Mouse (Mus musculus) midbrain, embryonic 12.5 days (tissue): ENCODE measurements around the gene Tgfbi. TPM values are rescaled to one million over a fixed set of nuclear protein-coding genes. Genes with fewer than 3 reads are reported as not detected.

Experiments used
- ATAC-seq: fragments of 200-750 bp; cut with Nextera tagmentation; 2 replicates; pipeline ENCODE4 v1.8.0; 2017; ENCODE audit warnings: low read depth, moderate TSS enrichment, moderate library complexity; ENCODE audit not compliant: low FRiP score
- H3K27ac ChIP-seq: fragments of 300-500 bp; sonication (generic); replicated peaks from 2 replicates; pipeline ENCODE4 v1.5.1; 2016; ENCODE audit warnings: mild to moderate bottlenecking
- H3K27me3 ChIP-seq: fragments of 300-500 bp; sonication (generic); 2 replicates; pipeline ENCODE4 v1.6.1; 2016; ENCODE audit warnings: mild to moderate bottlenecking
- H3K36me3 ChIP-seq: fragments of 300-500 bp; sonication (generic); 2 replicates; pipeline ENCODE4 v1.6.1; 2016
- H3K4me1 ChIP-seq: fragments of 300-500 bp; sonication (generic); 2 replicates; pipeline ENCODE4 v1.6.1; 2016
- H3K4me2 ChIP-seq: fragments of 300-500 bp; sonication (generic); replicated peaks from 2 replicates; pipeline ENCODE4 v1.6.1; 2016; ENCODE audit warnings: mild to moderate bottlenecking, moderate library complexity
- H3K4me3 ChIP-seq: fragments of 300-500 bp; sonication (generic); 2 replicates; pipeline ENCODE4 v1.5.1; 2016; ENCODE audit warnings: mild to moderate bottlenecking
- H3K9ac ChIP-seq: fragments of 300-500 bp; sonication (generic); replicated peaks from 2 replicates; pipeline ENCODE4 v1.6.1; 2016; ENCODE audit warnings: mild to moderate bottlenecking, moderate library complexity
- H3K9me3 ChIP-seq: fragments of 300-500 bp; sonication (generic); 2 replicates; pipeline ENCODE4 v1.6.1; 2016; ENCODE audit warnings: mild to moderate bottlenecking
- WGBS: fragments of 180-500 bp; shearing (Covaris S2); methylation state at CpG from one replicate; pipeline ENCODE4 v1.1.7; 2016; 5-methylcytosine and 5-hydroxymethylcytosine counted together
- polyA plus RNA-seq: library from polyadenylated mRNA; unstranded; fragments of >200 nt; fragmentation: Nextera tagmentation; extraction: Ambion mirVana; gene quantifications from 2 replicates; pipeline ENCODE4 v1.2.1, GENCODE M21; 2016

Gene Tgfbi
- polyA plus RNA-seq, 1 experiment from 2014 or later = 27.3 TPM

DNA sequence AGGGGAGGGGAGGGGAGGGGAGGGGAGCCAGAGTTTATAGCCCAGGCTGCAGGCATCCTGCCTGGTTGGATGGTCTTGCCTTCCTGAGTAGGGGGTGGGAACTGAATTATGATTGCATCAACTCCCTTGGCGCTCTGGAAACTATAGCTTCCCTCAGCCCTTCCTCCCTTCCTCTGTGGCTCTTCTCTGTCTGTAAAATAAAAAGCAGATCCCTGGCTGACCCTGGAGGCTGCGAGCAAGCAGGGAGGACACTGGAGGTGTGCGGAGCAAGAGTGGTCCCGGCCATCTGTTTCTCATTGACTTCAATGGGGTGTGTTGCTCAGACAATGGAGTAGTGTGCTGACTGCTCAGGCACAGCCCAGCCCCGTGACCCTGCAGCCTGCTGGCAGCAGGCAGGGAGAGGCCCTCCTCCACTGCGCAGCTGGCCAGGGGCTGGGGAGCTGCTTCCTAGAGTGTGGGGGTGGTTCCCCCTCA is 27.3 kb upstream of the Tgfbi start:
- Histone ChIP-seq H3K4me1 (peaks cover 34% of the 10 kb centered on the region), H3K27ac (peak overlapping the region; percentile 92), H3K4me2 (peak overlapping the region; percentile 44), H3K9me3 (no peaks in the 10 kb centered on the region), H3K4me3 (peak overlapping the region; percentile 4; the same call in 1 of the 2 replicates), H3K27me3 (peaks cover 7% of the 10 kb centered on the region; the same call in 1 of the 2 replicates), H3K9ac (peak overlapping the region; percentile 20; the same call in 1 of the 2 replicates), H3K36me3 (no peaks in the 10 kb centered on the region)
- peak; percentile 98 for ATAC-seq
- 1% methylated on average over 6 of the region's 6 CpGs for WGBS

DNA sequence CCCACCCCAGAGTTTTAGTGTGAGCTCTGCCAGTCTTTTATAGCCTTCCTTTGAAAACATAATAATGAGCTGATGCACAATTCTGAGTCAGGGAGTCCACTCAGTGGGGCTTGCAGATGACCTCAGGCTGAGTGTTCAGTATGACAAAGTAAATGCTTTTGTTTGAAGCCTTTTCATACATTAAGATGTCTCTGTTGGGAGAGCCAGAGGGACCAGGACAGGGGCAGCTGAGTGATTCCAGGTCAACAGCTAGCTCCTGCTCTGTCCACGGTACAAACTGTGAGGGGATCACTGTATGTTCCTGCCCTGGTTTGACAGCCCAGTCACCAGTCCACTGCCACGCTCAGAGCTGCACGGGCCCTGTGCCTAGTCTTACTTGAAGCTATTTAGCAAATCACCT is 26.6 kb upstream of the Tgfbi start:
- peaks cover 7% of the 10 kb centered on the region; the same call in 1 of the 2 replicates for H3K27me3 ChIP-seq
- 17% methylated on average over 3 of the region's 3 CpGs for WGBS
- no peak overlapping the region for H3K9ac ChIP-seq
- H3K4me2 ChIP-seq = peak overlapping the region; percentile 44
- H3K4me3 ChIP-seq = no peak overlapping the region
- no peak; the same call in 1 of the 2 replicates for ATAC-seq
- H3K27ac ChIP-seq = peak overlapping the region; percentile 92
- H3K36me3 ChIP-seq = no peaks in the 10 kb centered on the region
- H3K4me1 ChIP-seq = peaks cover 34% of the 10 kb centered on the region
- H3K9me3 ChIP-seq = no peaks in the 10 kb centered on the region

DNA sequence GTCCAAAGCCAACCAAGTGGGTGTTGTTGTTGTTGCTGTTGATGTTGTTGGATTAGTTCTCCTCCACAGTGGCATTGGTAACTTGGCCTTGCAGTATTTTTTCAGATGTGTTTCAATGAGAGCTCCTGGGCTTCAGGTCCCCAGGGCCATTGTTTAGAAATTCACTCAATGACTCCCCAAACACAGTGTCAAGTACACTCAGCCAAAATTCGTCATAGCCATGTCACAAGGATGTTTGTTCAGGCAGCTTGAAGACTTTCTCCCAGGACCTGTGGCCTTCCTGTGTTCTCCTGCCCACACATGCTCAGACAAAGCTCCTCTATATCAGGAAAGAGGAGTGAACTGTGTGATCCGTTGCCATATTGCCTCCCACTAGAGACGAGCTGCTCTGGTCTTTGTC is 23.3 kb upstream of the Tgfbi start:
- WGBS = 88% methylated on average over 3 of the region's 3 CpGs
- Histone ChIP-seq H3K36me3 (no peaks in the 10 kb centered on the region), H3K9me3 (no peaks in the 10 kb centered on the region), H3K27ac (no peak overlapping the region), H3K4me2 (no peak overlapping the region), H3K9ac (no peak overlapping the region), H3K4me3 (no peak overlapping the region), H3K4me1 (peaks cover 35% of the 10 kb centered on the region), H3K27me3 (peaks cover 15% of the 10 kb centered on the region)
- ATAC-seq = no peak

DNA sequence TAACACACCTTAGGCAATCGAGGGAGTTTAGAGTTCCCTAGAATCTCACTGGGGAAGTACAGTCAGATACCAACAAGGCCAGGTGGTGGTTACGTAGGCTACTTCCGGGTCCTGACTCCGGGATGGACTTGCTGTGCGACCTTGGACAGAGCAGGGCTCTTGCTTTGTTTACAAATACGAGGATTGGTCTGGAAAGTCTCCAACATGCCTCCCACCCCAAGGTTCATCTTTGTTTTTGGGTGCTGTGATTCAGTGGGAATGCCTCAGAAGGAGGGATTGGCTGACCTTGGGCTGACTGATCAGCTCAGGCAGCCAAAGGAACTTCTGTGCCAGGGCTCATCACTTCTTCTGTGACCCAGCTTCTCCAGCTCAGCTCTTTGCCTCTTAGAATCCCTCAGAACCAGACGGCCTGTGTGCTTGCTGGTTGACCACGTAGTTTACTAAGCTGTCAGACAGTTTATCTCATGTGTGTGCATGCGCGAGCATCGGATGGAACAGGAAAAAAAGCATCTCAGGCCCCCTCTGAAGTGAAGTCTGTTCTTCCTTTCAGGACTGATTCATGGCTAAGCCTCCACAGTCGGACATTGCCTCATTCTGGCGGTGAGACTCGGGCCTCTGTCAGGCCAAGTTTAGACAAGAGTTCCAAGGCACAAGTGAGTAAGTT is 20.7 kb upstream of the Tgfbi start:
- Histone ChIP-seq H3K9me3 (no peaks in the 10 kb centered on the region), H3K4me3 (no peak overlapping the region), H3K27ac (no peak overlapping the region), H3K4me1 (peaks cover 11% of the 10 kb centered on the region; the same call in 1 of the 2 replicates), H3K4me2 (no peak overlapping the region), H3K9ac (no peak overlapping the region), H3K27me3 (peaks cover 27% of the 10 kb centered on the region), H3K36me3 (no peaks in the 10 kb centered on the region)
- 86% methylated on average over 14 of the region's 14 CpGs for WGBS
- ATAC-seq = no peak

DNA sequence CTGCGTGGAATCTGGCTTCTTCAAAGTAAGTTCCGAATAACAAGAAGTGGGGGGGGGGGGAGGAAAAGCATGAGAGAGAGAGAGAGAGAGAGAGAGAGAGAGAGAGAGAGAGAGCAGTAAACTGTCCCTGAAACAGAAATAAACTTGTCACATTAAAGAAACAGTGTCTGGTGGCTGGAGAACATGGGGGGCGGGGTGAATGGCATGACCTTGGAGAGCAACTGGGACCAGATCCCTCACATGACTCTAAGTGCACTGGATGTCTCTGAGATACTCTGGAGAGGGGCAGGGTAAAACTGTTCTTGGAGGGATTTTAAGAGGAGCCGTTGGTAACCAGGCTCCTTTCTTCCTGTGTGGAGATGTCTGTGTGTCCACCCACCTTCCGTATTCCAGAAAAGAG is 19.1 kb upstream of the Tgfbi start:
- Histone ChIP-seq H3K4me2 (no peak overlapping the region), H3K27me3 (peaks cover 20% of the 10 kb centered on the region), H3K9me3 (no peaks in the 10 kb centered on the region), H3K4me3 (no peak overlapping the region), H3K36me3 (no peaks in the 10 kb centered on the region), H3K27ac (no peak overlapping the region), H3K9ac (no peak overlapping the region), H3K4me1 (peaks cover 8% of the 10 kb centered on the region; the same call in 1 of the 2 replicates)
- no peak for ATAC-seq
- 85% methylated on average over 5 of the region's 5 CpGs for WGBS

DNA sequence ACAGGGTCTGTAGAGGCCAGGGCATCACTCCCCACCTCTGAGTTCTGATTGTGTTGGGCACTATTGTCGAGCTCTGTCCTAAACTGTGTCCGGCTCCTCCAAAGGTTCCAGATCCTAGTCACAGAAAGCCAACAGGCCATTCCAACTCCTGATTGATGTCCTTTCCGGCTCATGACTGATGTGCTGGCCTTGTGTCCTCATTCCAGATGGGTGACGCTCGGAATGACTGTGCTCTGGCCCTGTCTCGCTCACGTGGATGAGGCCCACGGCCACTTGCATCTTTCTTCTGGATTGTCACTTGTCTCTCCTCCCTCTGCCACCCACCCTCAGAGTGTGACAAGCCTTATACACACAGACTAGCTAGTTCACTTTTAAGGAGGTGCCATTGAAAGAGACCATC is 18.1 kb upstream of the Tgfbi start:
- H3K4me3 ChIP-seq = no peak overlapping the region
- H3K4me1 ChIP-seq = peaks cover 8% of the 10 kb centered on the region; the same call in 1 of the 2 replicates
- no peak overlapping the region for H3K9ac ChIP-seq
- H3K27me3 ChIP-seq = peaks cover 22% of the 10 kb centered on the region
- no peaks in the 10 kb centered on the region for H3K36me3 ChIP-seq
- no peak for ATAC-seq
- H3K27ac ChIP-seq = no peak overlapping the region
- no peak overlapping the region for H3K4me2 ChIP-seq
- WGBS = 91% methylated on average over 8 of the region's 8 CpGs
- no peaks in the 10 kb centered on the region for H3K9me3 ChIP-seq

DNA sequence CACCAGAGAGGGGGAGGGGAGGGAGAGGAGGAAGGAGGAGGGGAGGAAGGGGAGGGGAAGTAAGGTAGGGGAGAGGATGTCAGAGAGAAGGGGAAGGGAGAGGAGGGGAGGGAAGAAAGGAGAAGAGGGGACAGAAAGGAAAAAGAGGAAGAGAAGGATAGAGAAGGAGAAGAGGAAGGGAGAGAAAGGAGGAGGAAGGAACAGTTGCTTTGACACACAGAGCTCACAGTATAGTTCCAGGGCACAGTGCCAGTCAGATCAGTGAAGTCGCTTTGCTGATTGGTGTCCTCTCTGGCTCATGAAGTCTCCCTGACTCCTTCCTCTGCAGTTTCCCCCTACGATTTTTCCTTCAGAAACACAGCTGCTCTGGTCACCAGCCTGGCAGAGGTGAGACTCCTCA is 17.4 kb upstream of the Tgfbi start:
- no peak overlapping the region for H3K9ac ChIP-seq
- no peaks in the 10 kb centered on the region for H3K36me3 ChIP-seq
- no peak overlapping the region for H3K27ac ChIP-seq
- no peaks in the 10 kb centered on the region for H3K9me3 ChIP-seq
- whole genome bisulfite sequencing = 75% methylated on average over 2 of the region's 2 CpGs
- ATAC-seq = no peak
- H3K27me3 ChIP-seq = peaks cover 26% of the 10 kb centered on the region
- H3K4me2 ChIP-seq = no peak overlapping the region
- H3K4me3 ChIP-seq = no peak overlapping the region
- H3K4me1 ChIP-seq = peaks cover 8% of the 10 kb centered on the region

DNA sequence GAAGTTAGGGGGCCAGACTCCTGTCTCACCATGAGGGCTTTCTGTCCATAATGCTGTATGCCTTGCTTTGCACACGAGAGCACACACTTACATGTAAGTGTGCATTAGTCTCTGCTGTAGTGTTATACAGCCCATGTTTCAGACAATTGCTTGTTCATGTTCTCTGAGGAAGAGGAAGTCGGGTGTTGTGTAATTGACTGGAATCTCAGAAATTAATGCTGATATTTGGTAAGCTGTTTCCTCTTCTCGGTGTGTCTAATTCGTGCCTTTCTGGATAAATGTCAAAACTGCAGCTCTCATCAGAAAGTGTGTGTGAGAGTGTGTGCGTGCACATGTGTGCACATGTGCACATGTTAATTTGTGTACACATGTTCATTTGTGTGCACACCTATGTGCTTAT is 16.1 kb upstream of the Tgfbi start:
- no peak for ATAC-seq
- Histone ChIP-seq H3K4me1 (peaks cover 18% of the 10 kb centered on the region), H3K9me3 (no peaks in the 10 kb centered on the region), H3K4me2 (no peak overlapping the region), H3K27me3 (peaks cover 26% of the 10 kb centered on the region), H3K36me3 (no peaks in the 10 kb centered on the region), H3K9ac (no peak overlapping the region), H3K27ac (no peak overlapping the region), H3K4me3 (no peak overlapping the region)
- 91% methylated on average over 5 of the region's 5 CpGs for WGBS

DNA sequence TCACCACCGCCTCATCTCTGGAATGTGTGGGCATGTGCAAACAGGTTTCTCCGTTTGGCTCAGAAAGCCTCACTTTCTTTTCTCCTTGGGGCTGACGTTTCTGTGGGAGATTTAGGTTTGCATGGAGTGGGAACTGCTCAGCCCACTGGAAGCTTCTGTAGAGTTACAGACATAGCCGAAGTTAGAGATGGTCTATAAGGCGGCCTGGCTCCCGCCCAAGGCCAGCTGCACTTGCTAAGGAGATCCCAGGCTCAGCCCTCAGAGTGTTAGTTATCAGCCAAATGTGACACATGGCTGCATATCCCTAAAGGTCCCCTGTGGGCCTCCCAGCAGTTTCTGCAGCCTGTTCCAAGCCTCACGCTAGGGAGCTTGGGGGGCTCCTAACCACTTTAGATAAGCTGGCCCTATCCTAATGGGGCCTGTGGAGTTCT is 15.3 kb upstream of the Tgfbi start:
- H3K27ac ChIP-seq = no peak overlapping the region
- no peak for ATAC-seq

DNA sequence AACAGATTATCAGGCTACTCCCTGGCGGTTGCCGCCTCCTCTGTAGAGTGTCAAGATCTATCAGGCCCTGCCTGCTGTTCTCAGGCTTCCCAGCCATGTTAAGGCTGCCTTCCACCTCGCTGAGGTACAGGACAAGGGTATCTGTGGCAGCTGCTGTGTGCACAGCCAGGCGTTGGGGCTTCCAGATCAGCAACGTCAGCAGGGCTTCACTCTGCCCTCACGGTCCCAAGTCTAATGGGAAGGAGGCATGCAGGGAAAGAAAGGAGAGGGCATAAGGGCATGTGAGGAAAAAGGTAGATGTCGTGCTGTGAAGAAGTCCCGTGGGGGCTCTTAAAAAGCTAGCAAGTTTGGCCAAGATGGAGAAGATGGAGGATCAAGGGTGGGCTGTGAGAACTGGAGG is 14.1 kb upstream of the Tgfbi start:
- H3K4me2 ChIP-seq = no peak overlapping the region
- H3K27ac ChIP-seq = no peak overlapping the region
- peaks cover 11% of the 10 kb centered on the region for H3K4me1 ChIP-seq
- ATAC-seq = no peak
- no peaks in the 10 kb centered on the region for H3K36me3 ChIP-seq
- no peak overlapping the region for H3K4me3 ChIP-seq
- peaks cover 26% of the 10 kb centered on the region for H3K27me3 ChIP-seq
- WGBS = 68% methylated on average over 8 of the region's 8 CpGs
- no peak overlapping the region for H3K9ac ChIP-seq
- H3K9me3 ChIP-seq = no peaks in the 10 kb centered on the region

More for the DNA sequence above, 15.3 kb upstream of the Tgfbi start:
- Histone ChIP-seq H3K36me3 (no peaks in the 10 kb centered on the region), H3K27me3 (peaks cover 26% of the 10 kb centered on the region), H3K9me3 (no peaks in the 10 kb centered on the region), H3K4me3 (no peak overlapping the region), H3K9ac (no peak overlapping the region), H3K4me2 (no peak overlapping the region), H3K4me1 (peaks cover 19% of the 10 kb centered on the region)
- WGBS = 80% methylated on average over 7 of the region's 7 CpGs

DNA sequence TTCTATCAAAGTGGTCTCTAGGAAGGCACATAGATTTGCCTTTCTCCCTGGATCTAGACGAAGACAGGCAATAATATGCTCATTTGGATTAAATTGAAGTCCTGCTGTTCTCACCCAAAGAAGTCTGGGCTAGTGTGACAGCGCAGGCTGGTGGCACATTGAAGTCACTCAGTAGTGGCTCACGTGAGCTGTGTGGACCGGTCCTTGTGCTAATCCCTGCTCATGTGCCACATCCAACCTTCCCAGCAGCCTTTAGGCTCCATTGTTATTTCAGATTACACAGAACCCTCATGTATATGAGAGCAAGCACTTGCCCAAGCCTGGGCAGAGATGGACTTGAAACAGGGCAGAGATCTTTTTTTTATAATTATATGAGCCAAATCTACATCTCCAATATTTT is 12.0 kb upstream of the Tgfbi start:
- Histone ChIP-seq H3K4me3 (no peak overlapping the region), H3K36me3 (no peaks in the 10 kb centered on the region), H3K9ac (no peak overlapping the region), H3K4me1 (peaks cover 15% of the 10 kb centered on the region), H3K27me3 (0 out of 2 replicates have a peak, but pooled peaks cover 7% of the 10 kb centered on the region), H3K27ac (no peak overlapping the region), H3K4me2 (no peak overlapping the region), H3K9me3 (no peaks in the 10 kb centered on the region)
- 50% methylated on average over 4 of the region's 4 CpGs for WGBS
- no peak for ATAC-seq

DNA sequence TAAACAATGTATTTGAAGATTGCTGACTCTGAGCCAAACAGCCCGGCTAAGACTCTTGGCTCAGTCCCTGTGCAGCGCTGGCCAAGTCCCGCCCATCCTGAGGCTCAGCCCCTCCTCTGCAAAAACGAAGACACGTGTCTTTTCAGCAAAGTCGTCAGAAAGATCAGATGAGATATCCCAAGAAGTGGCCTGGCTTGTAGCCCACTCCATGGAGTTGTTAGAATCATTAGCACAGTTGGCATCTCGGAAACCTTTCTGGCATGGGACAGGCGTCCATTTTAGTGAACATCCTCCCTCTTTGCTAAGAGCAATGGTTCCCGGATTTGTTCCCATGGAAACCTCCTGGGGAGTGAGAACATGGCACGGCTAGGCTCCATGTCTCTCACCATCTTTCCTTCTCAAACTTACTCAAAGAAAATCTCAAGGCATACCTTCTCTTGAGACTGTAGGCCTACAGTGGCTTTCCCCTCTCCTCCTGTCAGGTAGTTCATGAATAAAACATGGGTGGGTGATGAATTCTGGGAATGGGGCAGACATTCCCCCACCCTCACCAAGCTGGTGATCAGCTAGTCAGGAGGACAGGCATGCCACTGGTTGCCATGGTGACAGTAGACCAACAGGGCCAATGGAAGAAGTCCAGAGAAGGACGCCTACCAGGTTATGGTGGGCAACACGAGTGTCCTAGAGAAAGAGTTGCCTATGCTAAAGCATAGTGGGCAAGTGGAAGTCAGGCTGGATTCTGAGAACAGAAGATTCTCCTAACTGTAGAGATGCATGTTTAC is 11.3 kb upstream of the Tgfbi start:
- ATAC-seq = no peak; the same call in 1 of the 2 replicates
- WGBS = 48% methylated on average over 12 of the region's 12 CpGs

More for the DNA sequence above, 11.3 kb upstream of the Tgfbi start:
- Histone ChIP-seq H3K36me3 (no peaks in the 10 kb centered on the region), H3K27ac (no peak overlapping the region), H3K9ac (no peak overlapping the region), H3K4me1 (peaks cover 15% of the 10 kb centered on the region), H3K4me2 (no peak overlapping the region), H3K9me3 (no peaks in the 10 kb centered on the region), H3K27me3 (peaks cover 7% of the 10 kb centered on the region; the same call in 1 of the 2 replicates), H3K4me3 (no peak overlapping the region)
